In genomic region chr7:45396337-45396775, GRCm38 (mm10) we compare ENCODE assay signal across 11 mouse cellular contexts. TPM values are rescaled to one million over a fixed set of nuclear protein-coding genes. Genes with fewer than 3 reads are reported as not detected.
DNase-seq lines count a peak whose midpoint lies in the region; ATAC-seq and TF ChIP-seq lines count a peak whose summit lies in the region.
"Not testable (repeated sequence)": the region's sequence is repeated elsewhere in the genome, so short reads cannot be mapped to it uniquely, and the experiment has no call there.
"Had no signal": no experiment of that assay in that cellular context is flagged by ENCODE, and none has a peak within 500 bp of the region (broad histone marks: within the 10 kb centered on the region; RNA-seq: fewer than 3 reads in every experiment).

No protein-coding gene starts in this region.

- H3K27me3 ChIP-seq in embryonic facial prominence, embryonic 15.5 days; heart, embryonic 11.5 days (ENCODE audit: control insufficient read depth, insufficient read depth, low read length); hindbrain, postnatal 0 days (ENCODE audit: insufficient read depth, low read length); limb, embryonic 11.5 days (ENCODE audit: control insufficient read depth, insufficient read depth, low read length); lung, embryonic 14.5 days (ENCODE audit: insufficient read depth, low read length); midbrain, postnatal 0 days (ENCODE audit: insufficient read depth, low read length); stomach, postnatal 0 days (ENCODE audit: control insufficient read depth, insufficient read depth, low read length): not testable (repeated sequence)

- not testable (repeated sequence) for H3K4me1 ChIP-seq in ES-E14 (ENCODE audit: control insufficient read depth in 2 of 2, insufficient read depth in 2 of 2, low read length in 2 of 2, poor library complexity in 1 of 2); lung, embryonic 14.5 days (ENCODE audit: insufficient read depth); midbrain, postnatal 0 days (ENCODE audit: insufficient read depth, low read length); stomach, postnatal 0 days (replicated peaks; ENCODE audit: control insufficient read depth, insufficient read depth)
- H3K4me1 ChIP-seq in embryonic facial prominence, embryonic 15.5 days, result peaks cover 18% of the 10 kb centered on the region
- peaks cover 15% of the 10 kb centered on the region for H3K4me1 ChIP-seq in heart, embryonic 11.5 days (ENCODE audit: control insufficient read depth, insufficient read depth, low read length)
- H3K4me1 ChIP-seq in hindbrain, postnatal 0 days (ENCODE audit: insufficient read depth, low read length), result peaks cover 13% of the 10 kb centered on the region
- peaks cover 15% of the 10 kb centered on the region for H3K4me1 ChIP-seq in limb, embryonic 11.5 days (ENCODE audit: control insufficient read depth, insufficient read depth, low read length)

- peak overlapping the region; percentile 63 for H3K4me2 ChIP-seq in embryonic facial prominence, embryonic 15.5 days (replicated peaks)
- peak overlapping the region; percentile 67 for H3K4me2 ChIP-seq in heart, embryonic 11.5 days
- peak overlapping the region; percentile 56 for H3K4me2 ChIP-seq in hindbrain, postnatal 0 days (ENCODE audit: low read depth, low read length)
- peak overlapping the region; percentile 46; the same call in 1 of the 2 replicates for H3K4me2 ChIP-seq in limb, embryonic 11.5 days (ENCODE audit: low read depth, severe bottlenecking)
- peak overlapping the region; percentile 69 for H3K4me2 ChIP-seq in lung, embryonic 14.5 days
- peak overlapping the region; percentile 41; the same call in 1 of the 2 replicates for H3K4me2 ChIP-seq in midbrain, postnatal 0 days (ENCODE audit: low read depth, low read length, poor library complexity, severe bottlenecking)
- H3K4me2 ChIP-seq in stomach, postnatal 0 days (replicated peaks; ENCODE audit: low read depth), result peak overlapping the region; percentile 58

- WGBS in embryonic facial prominence, embryonic 15.5 days, result 0% methylated on average over 3 of the region's 3 CpGs
- WGBS in heart, embryonic 11.5 days (ENCODE audit: insufficient replicate concordance), result 8% methylated on average over 3 of the region's 3 CpGs
- 0% methylated on average over 3 of the region's 3 CpGs for WGBS in hindbrain, postnatal 0 days
- WGBS in limb, embryonic 11.5 days, result 7% methylated on average over 3 of the region's 3 CpGs
- 10% methylated on average over 3 of the region's 3 CpGs for WGBS in lung, embryonic 14.5 days
- 3% methylated on average over 3 of the region's 3 CpGs for WGBS in midbrain, postnatal 0 days
- WGBS in stomach, postnatal 0 days, result 3% methylated on average over 3 of the region's 3 CpGs

- TF ChIP-seq EP300 in stomach, postnatal 0 days (optimal IDR thresholded peaks at IDR 0.05), result not testable (repeated sequence)

- H3K9ac ChIP-seq in ES-E14 (ENCODE audit: insufficient read depth, low read depth, low read length, poor library complexity, severe bottlenecking), result peak overlapping the region; percentile 73; the same call in 1 of the 2 replicates
- H3K9ac ChIP-seq in embryonic facial prominence, embryonic 15.5 days; heart, embryonic 11.5 days (ENCODE audit: low read depth, low read length); limb, embryonic 11.5 days (ENCODE audit: low read length); lung, embryonic 14.5 days; midbrain, postnatal 0 days (replicated peaks; ENCODE audit: low read length, poor library complexity, severe bottlenecking); stomach, postnatal 0 days (ENCODE audit: low read length): not testable (repeated sequence)
- peak overlapping the region; percentile 37; the same call in 1 of the 2 replicates for H3K9ac ChIP-seq in hindbrain, postnatal 0 days (replicated peaks; ENCODE audit: low read length)

- TF ChIP-seq CTCF in hindbrain, postnatal 0 days (IDR thresholded peaks at IDR 0.05; ENCODE audit: low read depth), result peak; percentile 25; the same call in 1 of the 2 replicates
- peak; percentile 24; the same call in 1 of the 2 replicates for TF ChIP-seq CTCF in lung, embryonic 14.5 days (IDR thresholded peaks at IDR 0.05; ENCODE audit: low read depth)
- TF ChIP-seq CTCF in midbrain, postnatal 0 days (IDR thresholded peaks at IDR 0.05), result peak; percentile 50
- TF ChIP-seq CTCF in stomach, postnatal 0 days (IDR thresholded peaks at IDR 0.05; ENCODE audit: low read depth), result peak; percentile 59

- in situ Hi-C loops in ES-E14 (cut with MboI; ENCODE audit: low sequenced_read_pairs in 2 of 2, unreplicated experiment in 2 of 2), result not testable (repeated sequence)

- peak overlapping the region; percentile 77; the same call in 1 of the 2 replicates for H3K27ac ChIP-seq in ES-E14 (ENCODE audit: insufficient read depth, low read depth, low read length, poor library complexity, severe bottlenecking)
- peak overlapping the region; percentile 99 for H3K27ac ChIP-seq in embryonic facial prominence, embryonic 15.5 days (replicated peaks)
- H3K27ac ChIP-seq in heart, embryonic 11.5 days (ENCODE audit: low read depth, low read length), result peak overlapping the region; percentile 69; the same call in 1 of the 2 replicates
- peak overlapping the region; percentile 88 for H3K27ac ChIP-seq in hindbrain, postnatal 0 days
- not testable (repeated sequence) for H3K27ac ChIP-seq in limb, embryonic 11.5 days (replicated peaks; ENCODE audit: low read depth, low read length)
- peak overlapping the region; percentile 85 for H3K27ac ChIP-seq in lung, embryonic 14.5 days (ENCODE audit: low read depth)
- peak overlapping the region; percentile 78; the same call in 1 of the 2 replicates for H3K27ac ChIP-seq in midbrain, postnatal 0 days (ENCODE audit: low read depth, low read length)
- H3K27ac ChIP-seq in stomach, postnatal 0 days (replicated peaks), result peak overlapping the region; percentile 81

- peak; percentile 22; the same call in 1 of the 2 replicates for ATAC-seq in embryonic facial prominence, embryonic 15.5 days (ENCODE audit: insufficient number of reproducible peaks, low FRiP score, low TSS enrichment, low read depth)
- not testable (repeated sequence) for ATAC-seq in heart, embryonic 11.5 days (replicated peaks; ENCODE audit: insufficient number of reproducible peaks, low FRiP score, low TSS enrichment); limb, embryonic 11.5 days (ENCODE audit: insufficient number of reproducible peaks, low FRiP score, low TSS enrichment, low read depth)
- peak; percentile 16 for ATAC-seq in hindbrain, postnatal 0 days
- peak; percentile 42 for ATAC-seq in lung, embryonic 14.5 days (ENCODE audit: insufficient read depth)
- peak; percentile 53 for ATAC-seq in midbrain, postnatal 0 days (ENCODE audit: low FRiP score)
- peak; percentile 48 for ATAC-seq in stomach, postnatal 0 days (ENCODE audit: low FRiP score, low TSS enrichment)

- not testable (repeated sequence) for H3K9me3 ChIP-seq in ES-E14 (ENCODE audit: control insufficient read depth, insufficient read depth, low read depth, low read length); embryonic facial prominence, embryonic 15.5 days (replicated peaks); heart, embryonic 11.5 days (replicated peaks; ENCODE audit: control insufficient read depth, low read length); hindbrain, postnatal 0 days (ENCODE audit: low read length); limb, embryonic 11.5 days (ENCODE audit: control insufficient read depth, low read length); lung, embryonic 14.5 days (ENCODE audit: low read depth, low read length); midbrain, postnatal 0 days (ENCODE audit: low read length); stomach, postnatal 0 days (ENCODE audit: control insufficient read depth, low read length)

- DNase-seq in ES-E14 (ENCODE audit: low read depth, low spot score); hindbrain, postnatal 0 days (ENCODE audit: low spot score); limb, embryonic 11.5 days (ENCODE audit: low spot score); lung, embryonic 14.5 days; midbrain, postnatal 0 days (ENCODE audit: low spot score); stomach, postnatal 0 days (ENCODE audit: low spot score): not testable (repeated sequence)

- H3K36me3 ChIP-seq in ES-E14 (ENCODE audit: control insufficient read depth, insufficient read depth, low read length, poor library complexity, severe bottlenecking), result peaks cover 15% of the 10 kb centered on the region
- H3K36me3 ChIP-seq in embryonic facial prominence, embryonic 15.5 days, result peaks cover 18% of the 10 kb centered on the region
- H3K36me3 ChIP-seq in heart, embryonic 11.5 days (ENCODE audit: control insufficient read depth, insufficient read depth, low read length); hindbrain, postnatal 0 days (ENCODE audit: insufficient read depth, low read length); limb, embryonic 11.5 days (ENCODE audit: control insufficient read depth, insufficient read depth, low read length); midbrain, postnatal 0 days (ENCODE audit: insufficient read depth, low read length): not testable (repeated sequence)
- peaks cover 30% of the 10 kb centered on the region for H3K36me3 ChIP-seq in lung, embryonic 14.5 days (ENCODE audit: insufficient read depth)
- peaks cover 12% of the 10 kb centered on the region; the same call in 1 of the 2 replicates for H3K36me3 ChIP-seq in stomach, postnatal 0 days (ENCODE audit: control insufficient read depth, insufficient read depth, low read length)

- H3K4me3 ChIP-seq in ES-E14 (ENCODE audit: insufficient read depth in 1 of 2, low read depth in 1 of 2, low read length in 2 of 2, poor library complexity in 1 of 2, severe bottlenecking in 1 of 2), result peak overlapping the region; percentile 58 to 60
- H3K4me3 ChIP-seq in embryonic facial prominence, embryonic 15.5 days (replicated peaks), result peak overlapping the region; percentile 80
- peak overlapping the region; percentile 80 for H3K4me3 ChIP-seq in heart, embryonic 11.5 days (ENCODE audit: low read depth, low read length)
- peak overlapping the region; percentile 77 for H3K4me3 ChIP-seq in hindbrain, postnatal 0 days (ENCODE audit: low read length)
- peak overlapping the region; percentile 88 for H3K4me3 ChIP-seq in limb, embryonic 11.5 days (ENCODE audit: low read depth, low read length)
- H3K4me3 ChIP-seq in lung, embryonic 14.5 days (ENCODE audit: low read depth, low read length), result peak overlapping the region; percentile 75
- H3K4me3 ChIP-seq in midbrain, postnatal 0 days (ENCODE audit: low read depth, low read length), result peak overlapping the region; percentile 72
- H3K4me3 ChIP-seq in stomach, postnatal 0 days (ENCODE audit: low read depth, low read length), result peak overlapping the region; percentile 75

RNA-seq across cellular contexts. Expression of gene Snrnp70, which starts 0.8 kb away (rescaled TPM):
- 303 and 310 TPM in 2 replicates for total RNA-seq in ES-E14 (2012; rRNA removed)
- 212 and 214 TPM in 2 replicates for polyA plus RNA-seq in embryonic facial prominence, embryonic 15.5 days (2015; fragmentation: Nextera tagmentation; extraction: Ambion mirVana)
- polyA plus RNA-seq in heart, embryonic 11.5 days (2014; fragmentation: Nextera tagmentation; extraction: Ambion mirVana), result 51.6 and 72.0 TPM in 2 replicates
- total RNA-seq in hindbrain, postnatal 0 days (2014; rRNA removed), result 228 and 240 TPM in 2 replicates
- 143 and 145 TPM in 2 replicates for polyA plus RNA-seq in hindbrain, postnatal 0 days (2015; fragmentation: Nextera tagmentation; extraction: Ambion mirVana)
- polyA plus RNA-seq in limb, embryonic 11.5 days (2014; fragmentation: Nextera tagmentation; extraction: Ambion mirVana), result 87.5 and 93.0 TPM in 2 replicates
- polyA plus RNA-seq in lung, embryonic 14.5 days (2014; fragmentation: Nextera tagmentation; extraction: Ambion mirVana), result 74.0 and 88.2 TPM in 2 replicates
- total RNA-seq in midbrain, postnatal 0 days (2014; rRNA removed), result 249 and 258 TPM in 2 replicates
- polyA plus RNA-seq in midbrain, postnatal 0 days (2015; fragmentation: Nextera tagmentation; extraction: Ambion mirVana), result 108 and 131 TPM in 2 replicates
- 73.7 and 78.8 TPM in 2 replicates for polyA plus RNA-seq in stomach, postnatal 0 days (2015; fragmentation: Nextera tagmentation; extraction: Ambion mirVana)

RNA-seq across cellular contexts. Expression of gene Kcna7, which starts 9.1 kb away (rescaled TPM):
- total RNA-seq in ES-E14 (2012; rRNA removed), result 0.85 and 2.3 TPM in 2 replicates
- polyA plus RNA-seq in embryonic facial prominence, embryonic 15.5 days (2015; fragmentation: Nextera tagmentation; extraction: Ambion mirVana), result 0.22 and 0.36 TPM in 2 replicates
- 0.37 and 0.45 TPM in 2 replicates for polyA plus RNA-seq in heart, embryonic 11.5 days (2014; fragmentation: Nextera tagmentation; extraction: Ambion mirVana)
- total RNA-seq in hindbrain, postnatal 0 days (2014; rRNA removed), result 0.52 TPM in 1 of 2 replicates, not detected in the other
- polyA plus RNA-seq in hindbrain, postnatal 0 days (2015; fragmentation: Nextera tagmentation; extraction: Ambion mirVana), result not detected in 2 replicates
- not detected in 2 replicates for polyA plus RNA-seq in limb, embryonic 11.5 days (2014; fragmentation: Nextera tagmentation; extraction: Ambion mirVana)
- 0.08 TPM in 1 of 2 replicates, not detected in the other for polyA plus RNA-seq in lung, embryonic 14.5 days (2014; fragmentation: Nextera tagmentation; extraction: Ambion mirVana)
- not detected in 2 replicates for total RNA-seq in midbrain, postnatal 0 days (2014; rRNA removed)
- polyA plus RNA-seq in midbrain, postnatal 0 days (2015; fragmentation: Nextera tagmentation; extraction: Ambion mirVana), result 0.06 TPM in 1 of 2 replicates, not detected in the other
- polyA plus RNA-seq in stomach, postnatal 0 days (2015; fragmentation: Nextera tagmentation; extraction: Ambion mirVana), result 0.15 and 0.17 TPM in 2 replicates
- total RNA-seq: common myeloid progenitor, adult 5-6 weeks; layer of hippocampus, postnatal 14 days had no signal
- polyA plus RNA-seq: frontal cortex, adult 2 months had no signal

RNA-seq across cellular contexts. Expression of gene Ntf5, which starts 17.1 kb away (rescaled TPM):
- 2.4 and 3.6 TPM in 2 replicates for total RNA-seq in ES-E14 (2012; rRNA removed)
- polyA plus RNA-seq in embryonic facial prominence, embryonic 15.5 days (2015; fragmentation: Nextera tagmentation; extraction: Ambion mirVana), result 3.7 and 4.9 TPM in 2 replicates
- polyA plus RNA-seq in heart, embryonic 11.5 days (2014; fragmentation: Nextera tagmentation; extraction: Ambion mirVana), result 3.2 TPM in 2 replicates
- 0.16 TPM in 1 of 2 replicates, not detected in the other for total RNA-seq in hindbrain, postnatal 0 days (2014; rRNA removed)
- polyA plus RNA-seq in hindbrain, postnatal 0 days (2015; fragmentation: Nextera tagmentation; extraction: Ambion mirVana), result 0.14 and 0.16 TPM in 2 replicates
- polyA plus RNA-seq in limb, embryonic 11.5 days (2014; fragmentation: Nextera tagmentation; extraction: Ambion mirVana), result 3.8 and 4.1 TPM in 2 replicates
- polyA plus RNA-seq in lung, embryonic 14.5 days (2014; fragmentation: Nextera tagmentation; extraction: Ambion mirVana), result 1.9 and 2.2 TPM in 2 replicates
- 0.24 TPM in 1 of 2 replicates, not detected in the other for total RNA-seq in midbrain, postnatal 0 days (2014; rRNA removed)
- not detected in 2 replicates for polyA plus RNA-seq in midbrain, postnatal 0 days (2015; fragmentation: Nextera tagmentation; extraction: Ambion mirVana)
- polyA plus RNA-seq in stomach, postnatal 0 days (2015; fragmentation: Nextera tagmentation; extraction: Ambion mirVana), result 1.5 and 1.8 TPM in 2 replicates
- total RNA-seq: common myeloid progenitor, adult 5-6 weeks had no signal

RNA-seq across cellular contexts. Expression of gene Lhb, which starts 24.3 kb away (rescaled TPM):
- 0.37 TPM in 1 of 2 replicates, not detected in the other for total RNA-seq in ES-E14 (2012; rRNA removed)
- polyA plus RNA-seq in embryonic facial prominence, embryonic 15.5 days (2015; fragmentation: Nextera tagmentation; extraction: Ambion mirVana), result 2.0 and 4.8 TPM in 2 replicates
- 0.33 and 0.46 TPM in 2 replicates for polyA plus RNA-seq in heart, embryonic 11.5 days (2014; fragmentation: Nextera tagmentation; extraction: Ambion mirVana)
- total RNA-seq in hindbrain, postnatal 0 days (2014; rRNA removed), result 1.3 TPM in 1 of 2 replicates, not detected in the other
- polyA plus RNA-seq in hindbrain, postnatal 0 days (2015; fragmentation: Nextera tagmentation; extraction: Ambion mirVana), result 0.60 and 0.74 TPM in 2 replicates
- polyA plus RNA-seq in limb, embryonic 11.5 days (2014; fragmentation: Nextera tagmentation; extraction: Ambion mirVana), result not detected in 2 replicates
- not detected in 2 replicates for polyA plus RNA-seq in lung, embryonic 14.5 days (2014; fragmentation: Nextera tagmentation; extraction: Ambion mirVana)
- total RNA-seq in midbrain, postnatal 0 days (2014; rRNA removed), result 1.8 TPM in 1 of 2 replicates, not detected in the other
- 0.32 and 0.70 TPM in 2 replicates for polyA plus RNA-seq in midbrain, postnatal 0 days (2015; fragmentation: Nextera tagmentation; extraction: Ambion mirVana)
- not detected in 2 replicates for polyA plus RNA-seq in stomach, postnatal 0 days (2015; fragmentation: Nextera tagmentation; extraction: Ambion mirVana)
- total RNA-seq: common myeloid progenitor, adult 5-6 weeks had no signal
- polyA plus RNA-seq: frontal cortex, adult 2 months had no signal

RNA-seq across cellular contexts. Expression of gene Lin7b, which starts 26.0 kb away (rescaled TPM):
- total RNA-seq in ES-E14 (2012; rRNA removed), result 5.6 and 11.3 TPM in 2 replicates
- 3.8 and 4.0 TPM in 2 replicates for polyA plus RNA-seq in embryonic facial prominence, embryonic 15.5 days (2015; fragmentation: Nextera tagmentation; extraction: Ambion mirVana)
- 1.6 and 1.7 TPM in 2 replicates for polyA plus RNA-seq in heart, embryonic 11.5 days (2014; fragmentation: Nextera tagmentation; extraction: Ambion mirVana)
- 87.4 and 94.2 TPM in 2 replicates for total RNA-seq in hindbrain, postnatal 0 days (2014; rRNA removed)
- 69.3 and 76.1 TPM in 2 replicates for polyA plus RNA-seq in hindbrain, postnatal 0 days (2015; fragmentation: Nextera tagmentation; extraction: Ambion mirVana)
- 0.43 and 0.89 TPM in 2 replicates for polyA plus RNA-seq in limb, embryonic 11.5 days (2014; fragmentation: Nextera tagmentation; extraction: Ambion mirVana)
- 0.30 and 0.87 TPM in 2 replicates for polyA plus RNA-seq in lung, embryonic 14.5 days (2014; fragmentation: Nextera tagmentation; extraction: Ambion mirVana)
- total RNA-seq in midbrain, postnatal 0 days (2014; rRNA removed), result 68.6 and 96.6 TPM in 2 replicates
- polyA plus RNA-seq in midbrain, postnatal 0 days (2015; fragmentation: Nextera tagmentation; extraction: Ambion mirVana), result 59.9 and 70.3 TPM in 2 replicates
- 5.9 and 6.1 TPM in 2 replicates for polyA plus RNA-seq in stomach, postnatal 0 days (2015; fragmentation: Nextera tagmentation; extraction: Ambion mirVana)
